Mouse (Mus musculus): ENCODE measurements around the gene Eif4g1. TPM values are rescaled to one million over a fixed set of nuclear protein-coding genes. Genes with fewer than 3 reads are reported as not detected.

Eif4g1 gene
- total and polyA plus RNA-seq, 3 experiments: 403 to 519 (median 473) TPM

DNA sequence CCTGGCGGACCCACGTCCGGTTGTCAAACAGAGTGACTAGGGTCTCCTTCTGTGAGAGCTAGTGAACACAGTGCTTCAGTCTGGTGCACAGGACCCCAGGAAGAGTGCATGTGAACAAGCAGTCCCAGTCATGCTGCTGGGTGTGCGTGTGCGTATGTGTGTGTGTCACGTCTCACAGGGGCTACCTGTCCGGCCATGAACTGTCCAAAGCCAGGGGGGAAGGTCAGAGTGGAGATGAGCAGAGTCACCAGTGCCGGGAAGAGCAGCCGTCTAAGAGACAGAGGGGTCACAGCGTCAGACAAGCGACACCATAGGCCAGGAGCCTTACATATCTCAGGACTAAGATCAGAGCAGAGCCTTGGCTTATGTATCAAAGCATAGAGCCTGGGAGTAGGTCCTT, 42.3 kb downstream of the Eif4g1 start:
- Histone ChIP-seq H3K36me3 (replicated peaks in 1 of 2; ENCODE audit: control insufficient read depth in 1 of 2, insufficient read depth in 1 of 2, low read length in 1 of 2) (peaks cover 0 to 25% of the 10 kb centered on the region in 2 experiments), H3K27ac (ENCODE audit: insufficient read depth, low read depth) (no peak overlapping the region), H3K27me3 (replicated peaks) (peaks cover 9% of the 10 kb centered on the region), H3K4me1 (ENCODE audit: control insufficient read depth in 1 of 2, insufficient read depth in 2 of 2) (peaks cover 6 to 24% of the 10 kb centered on the region in 2 experiments; a peak in 3 of 4 replicates), H3K4me2 (ENCODE audit: insufficient read depth, low read depth, poor library complexity, severe bottlenecking) (no peak overlapping the region), H3K9me3 (replicated peaks; ENCODE audit: low read length) (no peaks in the 10 kb centered on the region), H3K9ac (ENCODE audit: insufficient read depth, low read depth) (no peak overlapping the region), H3K79me2 (replicated peaks; ENCODE audit: control insufficient read depth, extremely low read depth, insufficient read depth, poor library complexity, severe bottlenecking) (no peaks in the 10 kb centered on the region), H3K4me3 (replicated peaks in 1 of 3; ENCODE audit: low read depth in 2 of 3, low read length in 2 of 3, poor library complexity in 1 of 3) (no peak overlapping the region)
- TF ChIP-seq JUN (IDR thresholded peaks at IDR 0.05; ENCODE audit: insufficient read depth, low read depth, low read length) (no peak), ZNF384 (IDR thresholded peaks at IDR 0.05; ENCODE audit: low read depth, low read length) (no peak), SIN3A (IDR thresholded peaks at IDR 0.05; ENCODE audit: low read length) (no peak), IRF4 (IDR thresholded peaks at IDR 0.05; ENCODE audit: low read depth, low read length) (no peak), RCOR1 (conservative IDR thresholded peaks at IDR 0.05; ENCODE audit: low read depth, low read length) (no peak), MXI1 (IDR thresholded peaks at IDR 0.05; ENCODE audit: low read depth, low read length) (no peak), MAX (IDR thresholded peaks at IDR 0.05; ENCODE audit: low read length) (no peak), USF2 (conservative IDR thresholded peaks at IDR 0.05; ENCODE audit: low read depth, low read length) (no peak)
- dilution Hi-C loops (cut with MboI; ENCODE audit: extremely low pct_ligation_motif_present, extremely low pct_unique_long_range_greater_than_20kb, low sequenced_read_pairs) (no loop called here), in situ Hi-C loops (cut with MboI; ENCODE audit: low pct_ligation_motif_present, low pct_unique_long_range_greater_than_20kb, low sequenced_read_pairs) (loop anchor here (10.0 kb wide), 1 partner anchor 184 kb away; no protein-coding TSS in a partner anchor)
- DNase-seq (ENCODE audit: extremely low read depth): no peak

DNA sequence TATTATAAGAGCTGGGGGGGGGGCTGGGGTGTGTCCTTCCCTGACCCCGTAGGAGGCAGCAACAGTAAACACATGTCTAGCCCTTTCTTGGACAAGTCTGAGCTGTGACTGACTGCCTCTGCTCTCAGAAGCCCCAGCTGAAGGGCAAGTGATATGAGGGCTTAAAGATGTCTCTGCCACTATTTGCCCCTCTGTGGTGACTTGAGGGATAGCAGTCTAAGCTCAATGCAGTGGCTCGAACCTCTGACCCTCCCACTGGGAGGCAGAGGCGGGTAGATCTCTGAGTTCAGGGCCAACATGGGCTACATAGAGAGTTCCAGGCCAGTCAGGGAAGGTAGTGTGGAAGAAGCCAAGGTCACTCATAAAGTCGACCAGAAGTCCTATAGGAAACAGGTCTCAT, 42.7 kb downstream of the Eif4g1 start:
- TF ChIP-seq ZMIZ1 (IDR thresholded peaks at IDR 0.05; ENCODE audit: low read depth, low read length) (no peak), CTCF (conservative IDR thresholded peaks at IDR 0.05 in 1 of 2, IDR thresholded peaks at IDR 0.05 in 1 of 2; ENCODE audit: low read depth in 2 of 2, low read length in 2 of 2) (peak in 1 of 2 experiments; percentile 61; a peak in 3 of 4 replicates), SMC3 (IDR thresholded peaks at IDR 0.05; ENCODE audit: low read depth, low read length) (peak; percentile 50), RAD21 (IDR thresholded peaks at IDR 0.05; ENCODE audit: low read depth, low read length) (peak; percentile 35)
- Histone ChIP-seq H3K9ac (ENCODE audit: insufficient read depth, low read depth) (no peak overlapping the region), H3K36me3 (replicated peaks in 1 of 2; ENCODE audit: control insufficient read depth in 1 of 2, insufficient read depth in 1 of 2, low read length in 1 of 2) (peaks cover 0 to 25% of the 10 kb centered on the region in 2 experiments), H3K27ac (ENCODE audit: insufficient read depth, low read depth) (no peak overlapping the region), H3K4me2 (ENCODE audit: insufficient read depth, low read depth, poor library complexity, severe bottlenecking) (no peak overlapping the region), H3K9me3 (replicated peaks; ENCODE audit: low read length) (no peaks in the 10 kb centered on the region), H3K79me2 (replicated peaks; ENCODE audit: control insufficient read depth, extremely low read depth, insufficient read depth, poor library complexity, severe bottlenecking) (no peaks in the 10 kb centered on the region), H3K4me3 (replicated peaks in 1 of 3; ENCODE audit: low read depth in 2 of 3, low read length in 2 of 3, poor library complexity in 1 of 3) (no peak overlapping the region), H3K4me1 (ENCODE audit: control insufficient read depth in 1 of 2, insufficient read depth in 2 of 2) (peaks cover 7 to 24% of the 10 kb centered on the region in 2 experiments; a peak in 3 of 4 replicates), H3K27me3 (replicated peaks) (peaks cover 11% of the 10 kb centered on the region)
- peak; percentile 46 for DNase-seq (ENCODE audit: extremely low read depth)
- dilution Hi-C loops (cut with MboI; ENCODE audit: extremely low pct_ligation_motif_present, extremely low pct_unique_long_range_greater_than_20kb, low sequenced_read_pairs) (no loop called here), in situ Hi-C loops (cut with MboI; ENCODE audit: low pct_ligation_motif_present, low pct_unique_long_range_greater_than_20kb, low sequenced_read_pairs) (loop anchor here (10.0 kb wide), 1 partner anchor 184 kb away; no protein-coding TSS in a partner anchor)

DNA sequence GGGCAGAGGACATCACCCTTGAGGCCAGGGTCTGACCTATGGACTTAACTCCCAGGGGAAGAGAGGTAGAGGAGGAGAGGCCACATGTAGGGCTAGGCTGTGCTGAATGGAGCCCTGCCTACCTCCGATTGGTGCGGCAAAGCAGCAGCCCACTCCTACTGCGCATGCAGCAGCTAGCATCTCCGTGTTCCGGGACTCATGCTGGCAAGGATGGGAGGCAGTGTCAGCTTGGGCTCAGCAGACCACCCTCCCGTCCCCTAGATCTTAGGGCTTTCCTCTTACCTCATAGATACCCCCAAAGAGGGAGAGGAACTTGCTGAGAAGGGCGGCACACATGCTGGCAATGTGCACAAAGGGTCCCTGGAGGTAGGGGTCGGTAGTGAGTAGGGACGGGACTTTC, 44.1 kb downstream of the Eif4g1 start:
- no peak for TF ChIP-seq SMC3 (IDR thresholded peaks at IDR 0.05; ENCODE audit: low read depth, low read length)
- TF ChIP-seq USF2 (conservative IDR thresholded peaks at IDR 0.05; ENCODE audit: low read depth, low read length): no peak
- no peak for TF ChIP-seq NELFE (IDR thresholded peaks at IDR 0.05; ENCODE audit: low read depth, low read length)
- no peak for TF ChIP-seq NRF1 (IDR thresholded peaks at IDR 0.05; ENCODE audit: low read depth, low read length)
- TF ChIP-seq EP300 (IDR thresholded peaks at IDR 0.05; ENCODE audit: low read length): no peak
- TF ChIP-seq MYC (IDR thresholded peaks at IDR 0.05; ENCODE audit: low read depth, low read length): no peak
- TF ChIP-seq TCF12 (IDR thresholded peaks at IDR 0.05; ENCODE audit: low read depth, low read length): no peak
- TF ChIP-seq ELF1 (IDR thresholded peaks at IDR 0.05; ENCODE audit: low read depth, low read length): no peak
- TF ChIP-seq TBP (conservative IDR thresholded peaks at IDR 0.05; ENCODE audit: low read depth, low read length): no peak
- no peak for TF ChIP-seq UBTF (IDR thresholded peaks at IDR 0.05; ENCODE audit: low read depth, low read length)
- TF ChIP-seq CTCF (conservative IDR thresholded peaks at IDR 0.05 in 1 of 2, IDR thresholded peaks at IDR 0.05 in 1 of 2; ENCODE audit: low read depth in 2 of 2, low read length in 2 of 2): no peak
- TF ChIP-seq GABPA (IDR thresholded peaks at IDR 0.05; ENCODE audit: insufficient replicate concordance, low read depth, low read length): no peak
- TF ChIP-seq E2F4 (IDR thresholded peaks at IDR 0.05; ENCODE audit: insufficient replicate concordance, low read depth, low read length): no peak
- no peak for TF ChIP-seq JUND (conservative IDR thresholded peaks at IDR 0.05; ENCODE audit: low read depth, low read length)
- TF ChIP-seq MAX (IDR thresholded peaks at IDR 0.05; ENCODE audit: low read length): no peak
- TF ChIP-seq USF1 (IDR thresholded peaks at IDR 0.05; ENCODE audit: low read depth, low read length): no peak
- no peak for TF ChIP-seq KAT2A (IDR thresholded peaks at IDR 0.05; ENCODE audit: insufficient replicate concordance, low read length)
- no peak overlapping the region for H3K9ac ChIP-seq (ENCODE audit: insufficient read depth, low read depth)
- in situ Hi-C loops (cut with MboI; ENCODE audit: low pct_ligation_motif_present, low pct_unique_long_range_greater_than_20kb, low sequenced_read_pairs) (loop anchor here (10.0 kb wide), 1 partner anchor 183 kb away; no protein-coding TSS in a partner anchor), dilution Hi-C loops (cut with MboI; ENCODE audit: extremely low pct_ligation_motif_present, extremely low pct_unique_long_range_greater_than_20kb, low sequenced_read_pairs) (no loop called here)
- H3K27me3 ChIP-seq (replicated peaks): peaks cover 11% of the 10 kb centered on the region
- H3K36me3 ChIP-seq (replicated peaks in 1 of 2; ENCODE audit: control insufficient read depth in 1 of 2, insufficient read depth in 1 of 2, low read length in 1 of 2): peaks cover 0 to 23% of the 10 kb centered on the region in 2 experiments
- H3K9me3 ChIP-seq (replicated peaks; ENCODE audit: low read length): no peaks in the 10 kb centered on the region
- no peak overlapping the region for H3K4me2 ChIP-seq (ENCODE audit: insufficient read depth, low read depth, poor library complexity, severe bottlenecking)
- H3K4me3 ChIP-seq (replicated peaks in 1 of 3; ENCODE audit: low read depth in 2 of 3, low read length in 2 of 3, poor library complexity in 1 of 3): no peak overlapping the region
- H3K79me2 ChIP-seq (replicated peaks; ENCODE audit: control insufficient read depth, extremely low read depth, insufficient read depth, poor library complexity, severe bottlenecking): no peaks in the 10 kb centered on the region
- H3K27ac ChIP-seq (ENCODE audit: insufficient read depth, low read depth): no peak overlapping the region
- DNase-seq (ENCODE audit: extremely low read depth): no peak
- H3K4me1 ChIP-seq (ENCODE audit: control insufficient read depth in 1 of 2, insufficient read depth in 2 of 2): peaks cover 7 to 21% of the 10 kb centered on the region in 2 experiments; a peak in 3 of 4 replicates

Data from CH12.LX (cell line).